Mouse (Mus musculus) heart, postnatal 0 days (tissue): Measurements from ENCODE around the gene Pabpc1l. TPM values are rescaled to one million over a fixed set of nuclear protein-coding genes. Genes with fewer than 3 reads are reported as not detected.

Source experiments
- ATAC-seq: fragments of 200-750 bp; cut with Nextera tagmentation; 2 replicates; pipeline ENCODE4 v1.8.0; 2017; ENCODE audit warnings: low read depth, moderate number of reproducible peaks, moderate library complexity; ENCODE audit not compliant: insufficient read depth
- DNase-seq: peaks from one replicate; pipeline ENCODE4 v3.0.0-alpha.2; 2016; ENCODE audit warnings: low spot score
- H3K27ac ChIP-seq: fragments of 300-500 bp; sonication (generic); 2 replicates; pipeline ENCODE4 v1.5.1; 2014; ENCODE audit warnings: low read depth, mild to moderate bottlenecking
- H3K27me3 ChIP-seq: fragments of 300-500 bp; sonication (generic); 2 replicates; pipeline ENCODE4 v1.6.1; 2014; ENCODE audit warnings: low read length, mixed read lengths; ENCODE audit not compliant: control insufficient read depth, insufficient read depth
- H3K36me3 ChIP-seq: fragments of 300-500 bp; sonication (generic); replicated peaks from 2 replicates; pipeline ENCODE4 v1.6.1; 2014; ENCODE audit warnings: low read length, mixed read lengths; ENCODE audit not compliant: control insufficient read depth, insufficient read depth
- H3K4me1 ChIP-seq: fragments of 300-500 bp; sonication (generic); 2 replicates; pipeline ENCODE4 v1.6.1; 2014; ENCODE audit warnings: antibody characterized with exemption; ENCODE audit not compliant: control insufficient read depth, insufficient read depth
- H3K4me2 ChIP-seq: fragments of 300-500 bp; sonication (generic); 2 replicates; pipeline ENCODE4 v1.6.1; 2014; ENCODE audit warnings: low read depth, mild to moderate bottlenecking, low read length, moderate library complexity
- H3K4me3 ChIP-seq: fragments of 300-500 bp; sonication (generic); 2 replicates; pipeline ENCODE4 v1.5.1; 2014; ENCODE audit warnings: low read depth, low read length
- H3K9ac ChIP-seq: fragments of 300-500 bp; sonication (generic); replicated peaks from 2 replicates; pipeline ENCODE4 v1.6.1; 2014; ENCODE audit warnings: low read depth, low read length, mixed read lengths
- H3K9me3 ChIP-seq: fragments of 300-500 bp; sonication (generic); replicated peaks from 2 replicates; pipeline ENCODE4 v1.6.1; 2016; ENCODE audit warnings: low read length; ENCODE audit not compliant: control insufficient read depth
- CTCF ChIP-seq: IDR thresholded peaks from 2 replicates; pipeline ENCODE4 v1.5.1; 2016; ENCODE audit warnings: antibody characterized with exemption, control low read depth, low read depth
- EP300 ChIP-seq: IDR thresholded peaks from 2 replicates; pipeline ENCODE4 v1.6.1; 2016; ENCODE audit warnings: antibody characterized with exemption, low read depth
- WGBS: fragments of 180-500 bp; shearing (Covaris S2); extraction: QIAGEN DNeasy Blood & Tissue Kit; methylation state at CpG from one replicate; pipeline ENCODE4 v1.1.7; 2014; 5-methylcytosine and 5-hydroxymethylcytosine counted together
- polyA plus RNA-seq: library from polyadenylated mRNA; unstranded; fragments of >200 nt; fragmentation: Nextera tagmentation; extraction: Ambion mirVana; gene quantifications from 2 replicates; pipeline ENCODE4 v1.2.1, GENCODE M21; 2015
- total RNA-seq: library from RNA; depleted of rRNA; stranded (reverse); fragments of >200 nt; gene quantifications from 2 replicates; pipeline ENCODE4 v1.2.3, GENCODE M21; 2014; ENCODE audit warnings: low replicate concordance

Pabpc1l gene
- total and polyA plus RNA-seq, 2 experiments from 2014 or later, result 0.56 TPM; not detected in 1

DNA sequence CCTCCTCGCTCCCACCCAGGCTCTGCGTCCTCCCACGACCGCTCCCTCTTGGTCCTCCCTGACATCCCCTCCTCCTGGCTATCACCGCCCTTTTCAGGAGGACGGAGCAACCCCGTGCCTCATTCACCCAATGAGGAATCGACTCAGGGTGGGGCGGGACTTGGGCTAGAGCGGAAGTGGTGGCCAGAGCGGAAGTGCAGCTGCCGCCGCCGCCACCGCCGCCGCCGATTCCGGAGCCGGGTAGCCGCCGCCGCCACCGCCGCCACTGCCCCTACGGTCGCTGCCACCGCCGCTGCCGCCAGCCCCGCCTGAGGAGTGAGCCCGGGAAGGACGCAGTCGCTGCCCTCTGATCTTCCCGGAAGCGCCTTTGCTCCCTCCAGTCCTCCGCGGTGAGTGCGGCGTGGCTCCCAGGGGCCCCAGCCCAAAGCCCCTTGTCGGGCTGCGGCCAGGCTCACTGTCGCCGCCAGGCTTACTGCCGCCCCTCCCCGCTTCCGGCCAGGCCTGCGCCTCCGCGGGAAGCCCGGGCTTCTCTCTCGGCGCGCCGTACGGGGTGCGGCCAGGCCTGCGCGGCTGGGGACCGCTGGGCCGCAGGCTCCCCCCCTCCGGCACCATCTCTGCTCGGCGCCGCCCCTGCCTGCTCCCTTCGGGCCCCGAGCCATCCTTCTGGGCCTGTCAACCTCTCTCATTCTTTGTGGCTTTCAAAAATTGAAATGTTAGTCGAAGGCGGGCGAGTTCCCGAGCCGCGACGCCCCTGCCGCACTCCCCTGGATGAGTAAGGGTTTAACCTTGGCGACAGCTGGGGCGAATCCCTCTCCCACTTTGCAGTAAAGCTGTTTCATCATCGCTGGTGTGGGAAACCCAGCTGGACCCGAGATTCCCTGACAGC is 30.0 kb upstream of the Pabpc1l start:
- under 1% methylated on average over 49 of the region's 79 CpGs for WGBS
- H3K4me1 ChIP-seq, result peaks cover 26% of the 10 kb centered on the region
- no peaks in the 10 kb centered on the region for H3K9me3 ChIP-seq
- peaks cover 9% of the 10 kb centered on the region for H3K36me3 ChIP-seq
- H3K27ac ChIP-seq, result peak overlapping the region; percentile 98
- peak overlapping the region; percentile 95 for H3K4me2 ChIP-seq
- 0 out of 2 replicates have a peak, but pooled peaks have one; percentile 13 for TF ChIP-seq EP300
- no peak for TF ChIP-seq CTCF
- ATAC-seq (peak; percentile 99), DNase-seq (peak; percentile 50)
- no peaks in the 10 kb centered on the region for H3K27me3 ChIP-seq
- peak overlapping the region; percentile 94 for H3K4me3 ChIP-seq
- H3K9ac ChIP-seq, result peak overlapping the region; percentile 97

DNA sequence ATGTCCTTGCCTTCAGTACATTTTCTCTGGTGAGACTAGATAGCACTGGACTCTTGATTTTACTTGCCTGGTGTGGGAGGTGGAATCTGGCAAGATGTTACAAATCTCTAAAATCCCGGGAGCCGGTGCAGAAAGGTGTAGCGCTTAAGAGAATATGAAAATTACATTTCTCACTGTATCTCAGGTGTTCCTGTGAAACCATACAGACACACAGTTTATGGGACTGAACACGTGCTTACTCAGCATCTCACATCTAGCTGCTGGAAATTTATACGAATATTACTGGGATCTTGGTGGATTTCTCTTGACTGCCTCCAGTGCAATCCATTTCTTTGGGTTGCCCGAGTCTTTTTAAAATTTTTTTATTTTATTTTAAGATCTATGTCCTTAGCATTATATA is 29.0 kb upstream of the Pabpc1l start:
- no peak for TF ChIP-seq EP300
- H3K27ac ChIP-seq, result peak overlapping the region; percentile 98; the same call in 1 of the 2 replicates
- peak overlapping the region; percentile 97 for H3K9ac ChIP-seq
- peak overlapping the region; percentile 94 for H3K4me3 ChIP-seq
- no peaks in the 10 kb centered on the region for H3K9me3 ChIP-seq
- H3K4me1 ChIP-seq, result peaks cover 31% of the 10 kb centered on the region
- H3K27me3 ChIP-seq, result no peaks in the 10 kb centered on the region
- no peak for DNase-seq
- WGBS, result 58% methylated on average over 6 of the region's 6 CpGs
- H3K4me2 ChIP-seq, result peak overlapping the region; percentile 95
- no peak for ATAC-seq
- peaks cover 9% of the 10 kb centered on the region for H3K36me3 ChIP-seq

DNA sequence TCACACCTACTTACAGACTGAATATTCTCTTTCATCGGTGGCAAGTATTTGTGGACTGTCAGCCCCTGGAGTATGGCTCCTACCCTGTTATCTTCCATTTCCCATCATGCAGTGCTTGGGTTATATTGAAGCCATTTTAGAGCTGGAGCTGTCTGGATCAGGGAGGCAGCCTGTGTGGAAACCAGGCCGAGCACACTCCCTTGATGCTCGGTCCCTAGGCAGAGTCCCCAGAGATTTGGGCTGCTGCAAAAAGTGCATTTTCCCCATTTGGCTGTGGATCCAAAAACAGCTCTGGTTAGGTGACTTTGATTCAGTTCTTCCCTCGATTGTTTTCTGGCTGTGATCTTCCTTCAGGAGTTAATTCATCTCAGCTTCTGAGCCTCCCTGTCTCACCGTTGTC is 28.4 kb upstream of the Pabpc1l start:
- H3K27ac ChIP-seq, result no peak overlapping the region
- H3K27me3 ChIP-seq, result no peaks in the 10 kb centered on the region
- H3K4me2 ChIP-seq, result peak overlapping the region; percentile 95; the same call in 1 of the 2 replicates
- no peak for ATAC-seq
- no peak overlapping the region for H3K4me3 ChIP-seq
- 40% methylated on average over 5 of the region's 5 CpGs for WGBS
- no peak overlapping the region for H3K9ac ChIP-seq
- no peak for TF ChIP-seq EP300
- TF ChIP-seq CTCF, result no peak
- H3K4me1 ChIP-seq, result peaks cover 31% of the 10 kb centered on the region
- no peaks in the 10 kb centered on the region for H3K9me3 ChIP-seq
- H3K36me3 ChIP-seq, result peaks cover 9% of the 10 kb centered on the region
- no peak for DNase-seq

DNA sequence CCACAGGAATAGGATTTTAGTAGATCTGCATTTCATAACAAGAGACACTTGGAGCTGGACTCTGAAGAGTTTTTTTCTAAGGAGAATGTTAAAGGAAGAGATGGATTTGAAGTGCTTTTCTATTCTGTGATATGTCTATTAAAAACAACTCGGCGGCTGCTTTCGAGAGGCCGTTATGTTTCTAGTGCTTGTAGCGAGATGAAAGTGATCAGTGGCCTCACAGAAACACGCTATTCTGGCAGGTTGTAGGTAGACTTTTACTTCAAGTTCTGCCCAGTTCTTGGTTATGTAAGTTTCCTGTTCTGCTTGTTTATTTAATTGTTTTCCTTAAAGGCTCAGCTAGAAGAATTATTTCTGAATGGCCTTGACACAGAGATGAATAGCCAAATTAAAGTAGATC is 26.3 kb upstream of the Pabpc1l start:
- TF ChIP-seq CTCF, result no peak
- no peak for TF ChIP-seq EP300
- no peak for ATAC-seq
- no peaks in the 10 kb centered on the region for H3K9me3 ChIP-seq
- peaks cover 34% of the 10 kb centered on the region for H3K4me1 ChIP-seq
- no peak overlapping the region for H3K4me2 ChIP-seq
- no peaks in the 10 kb centered on the region for H3K27me3 ChIP-seq
- 65% methylated on average over 6 of the region's 6 CpGs for WGBS
- H3K27ac ChIP-seq, result no peak overlapping the region
- H3K36me3 ChIP-seq, result peaks cover 9% of the 10 kb centered on the region
- H3K9ac ChIP-seq, result no peak overlapping the region
- no peak for DNase-seq
- no peak overlapping the region for H3K4me3 ChIP-seq

DNA sequence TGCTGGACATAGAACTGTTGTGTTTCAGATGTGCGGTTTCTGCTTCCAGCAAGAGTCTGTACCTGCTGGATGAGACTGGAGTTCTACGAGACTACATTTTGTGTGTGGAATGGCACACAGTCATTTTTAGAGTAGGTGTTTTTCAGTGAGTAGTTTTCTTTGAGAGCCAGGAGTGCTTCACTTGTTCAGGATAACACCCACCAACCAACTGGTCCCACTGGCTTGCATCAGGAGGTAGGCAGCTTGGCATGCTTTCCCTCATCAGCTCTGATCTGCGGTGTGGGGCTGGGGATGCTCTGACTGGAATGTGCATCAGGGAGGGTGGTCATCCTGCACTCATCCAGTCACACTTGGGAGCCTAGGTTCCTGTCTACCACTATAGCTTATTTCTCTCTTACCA is 22.6 kb upstream of the Pabpc1l start:
- no peak overlapping the region for H3K9ac ChIP-seq
- H3K4me3 ChIP-seq, result no peak overlapping the region
- H3K4me2 ChIP-seq, result no peak overlapping the region
- 92% methylated on average over 3 of the region's 3 CpGs for WGBS
- H3K4me1 ChIP-seq, result peaks cover 34% of the 10 kb centered on the region
- H3K36me3 ChIP-seq, result peaks cover 5% of the 10 kb centered on the region; the same call in 1 of the 2 replicates
- H3K27me3 ChIP-seq, result no peaks in the 10 kb centered on the region
- no peak for DNase-seq
- no peaks in the 10 kb centered on the region for H3K9me3 ChIP-seq
- H3K27ac ChIP-seq, result no peak overlapping the region
- TF ChIP-seq EP300, result no peak
- no peak for TF ChIP-seq CTCF
- no peak for ATAC-seq
